Mouse (Mus musculus) erythroblast, embryonic 14.5 days (primary cell): ENCODE results near the gene Cand2. TPM values are rescaled to one million over a fixed set of nuclear protein-coding genes. Genes with fewer than 3 reads are reported as not detected.

ENCODE experiments used
- H3K27me3 ChIP-seq: 2 replicates; pipeline ENCODE4 v1.6.1; 2012; ENCODE audit warnings: inconsistent platforms; ENCODE audit not compliant: control insufficient read depth
- H3K36me3 ChIP-seq: 2 replicates; pipeline ENCODE4 v1.6.1; 2012; ENCODE audit warnings: mild to moderate bottlenecking, inconsistent platforms; ENCODE audit not compliant: control insufficient read depth
- H3K4me1 ChIP-seq: 2 replicates; pipeline ENCODE4 v1.6.1; 2012; ENCODE audit warnings: inconsistent platforms; ENCODE audit not compliant: control insufficient read depth
- H3K4me3 ChIP-seq: replicated peaks from 2 replicates; pipeline ENCODE3; 2012; ENCODE audit warnings: moderate library complexity, mild to moderate bottlenecking, inconsistent platforms
- H3K9me3 ChIP-seq: 2 replicates; pipeline ENCODE4 v1.6.1; 2012; ENCODE audit warnings: low read length, inconsistent platforms, mixed read lengths; ENCODE audit not compliant: control insufficient read depth
- GATA1 ChIP-seq: IDR thresholded peaks from 2 replicates; pipeline ENCODE4 v1.6.1; 2012; ENCODE audit warnings: low read length, inconsistent platforms, mixed read lengths
- TAL1 ChIP-seq: IDR thresholded peaks from 3 replicates; pipeline ENCODE4 v1.6.1; 2012; ENCODE audit warnings: low read length, inconsistent platforms, mixed read lengths
- polyA plus RNA-seq: library from polyadenylated mRNA; stranded (reverse); fragments of >175 nt; gene quantifications from 2 replicates; pipeline ENCODE4 v1.2.3, GENCODE M21; 2012

Cand2 gene
- polyA plus RNA-seq, 1 experiment, result 0.03 TPM

GRCm38 (mm10) chr6:115755536-115755935 lies 18.8 kb upstream of the Cand2 start:
- no peaks in the 10 kb centered on the region for H3K9me3 ChIP-seq
- peak overlapping the region; percentile 27 for H3K4me3 ChIP-seq
- peaks cover 57% of the 10 kb centered on the region for H3K4me1 ChIP-seq
- H3K27me3 ChIP-seq, result no peaks in the 10 kb centered on the region
- TF ChIP-seq TAL1 (no peak), GATA1 (no peak)
- H3K36me3 ChIP-seq, result peaks cover 5% of the 10 kb centered on the region

- no peaks in the 10 kb centered on the region for H3K27me3 ChIP-seq
- TF ChIP-seq GATA1 (no peak), TAL1 (no peak)
- no peaks in the 10 kb centered on the region for H3K9me3 ChIP-seq
- H3K4me3 ChIP-seq, result peak overlapping the region; percentile 68
- H3K4me1 ChIP-seq, result peaks cover 82% of the 10 kb centered on the region
- H3K36me3 ChIP-seq, result peaks cover 5% of the 10 kb centered on the region
Measured at GRCm38 (mm10) chr6:115758981-115759435, 15.3 kb upstream of the Cand2 start.

GRCm38 (mm10) chr6:115759461-115759860 lies 14.9 kb upstream of the Cand2 start:
- peak overlapping the region; percentile 68 for H3K4me3 ChIP-seq
- peaks cover 86% of the 10 kb centered on the region for H3K4me1 ChIP-seq

GRCm38 (mm10) chr6:115760137-115760536 lies 14.2 kb upstream of the Cand2 start:
- Histone ChIP-seq H3K4me1 (peaks cover 79% of the 10 kb centered on the region), H3K36me3 (peaks cover 3% of the 10 kb centered on the region), H3K9me3 (no peaks in the 10 kb centered on the region), H3K4me3 (no peak overlapping the region), H3K27me3 (no peaks in the 10 kb centered on the region)
- TF ChIP-seq GATA1 (no peak), TAL1 (no peak)

More at GRCm38 (mm10) chr6:115759461-115759860, 14.9 kb upstream of the Cand2 start:
- no peak for TF ChIP-seq TAL1
- no peak for TF ChIP-seq GATA1
- H3K9me3 ChIP-seq, result no peaks in the 10 kb centered on the region
- H3K27me3 ChIP-seq, result no peaks in the 10 kb centered on the region
- peaks cover 5% of the 10 kb centered on the region for H3K36me3 ChIP-seq

- no peak overlapping the region for H3K4me3 ChIP-seq
- TF ChIP-seq GATA1 (no peak), TAL1 (no peak)
- peaks cover 3% of the 10 kb centered on the region for H3K36me3 ChIP-seq
- H3K9me3 ChIP-seq, result no peaks in the 10 kb centered on the region
- no peaks in the 10 kb centered on the region for H3K27me3 ChIP-seq
- H3K4me1 ChIP-seq, result peaks cover 71% of the 10 kb centered on the region
Measured at GRCm38 (mm10) chr6:115760982-115761381, 13.4 kb upstream of the Cand2 start.

- Histone ChIP-seq H3K4me3 (peak within 1 kb of the TSS; percentile 15), H3K27me3 (no peaks in the 10 kb centered on the region), H3K9me3 (no peaks in the 10 kb centered on the region), H3K36me3 (no peaks in the 10 kb centered on the region), H3K4me1 (peaks cover 60% of the 10 kb centered on the region)
- TF ChIP-seq TAL1, result no peak
- no peak for TF ChIP-seq GATA1
Measured at GRCm38 (mm10) chr6:115761995-115762756, 12.2 kb upstream of the Cand2 start, which contains the start of gene Tmem40. TSS of gene Tmem40 (minus strand) at chr6:115762410.

- TF ChIP-seq GATA1 (no peak), TAL1 (no peak)
Measured at GRCm38 (mm10) chr6:115764179-115764578, 10.2 kb upstream of the Cand2 start.

GRCm38 (mm10) chr6:115767357-115767756 lies 7.0 kb upstream of the Cand2 start:
- H3K4me3 ChIP-seq, result no peak overlapping the region
- H3K36me3 ChIP-seq, result no peaks in the 10 kb centered on the region
- H3K9me3 ChIP-seq, result no peaks in the 10 kb centered on the region
- peaks cover 28% of the 10 kb centered on the region for H3K4me1 ChIP-seq
- no peaks in the 10 kb centered on the region for H3K27me3 ChIP-seq
- TF ChIP-seq TAL1 (no peak), GATA1 (no peak)

More at GRCm38 (mm10) chr6:115764179-115764578, 10.2 kb upstream of the Cand2 start:
- Histone ChIP-seq H3K27me3 (no peaks in the 10 kb centered on the region), H3K36me3 (no peaks in the 10 kb centered on the region), H3K9me3 (no peaks in the 10 kb centered on the region), H3K4me3 (no peak overlapping the region), H3K4me1 (peaks cover 51% of the 10 kb centered on the region)

GRCm38 (mm10) chr6:115768207-115768606 lies 6.1 kb upstream of the Cand2 start:
- no peak for TF ChIP-seq TAL1
- TF ChIP-seq GATA1, result no peak
- no peaks in the 10 kb centered on the region for H3K27me3 ChIP-seq
- H3K36me3 ChIP-seq, result no peaks in the 10 kb centered on the region
- H3K4me1 ChIP-seq, result peaks cover 22% of the 10 kb centered on the region
- no peak overlapping the region for H3K4me3 ChIP-seq
- no peaks in the 10 kb centered on the region for H3K9me3 ChIP-seq
